Mouse (Mus musculus): Measurements from ENCODE around the gene Ulk4. TPM values are rescaled to one million over a fixed set of nuclear protein-coding genes. Genes with fewer than 3 reads are reported as not detected.
A peak's percentile ranks its signal among the peaks of the same experiment; 100 is the strongest.

Gene Ulk4
- total RNA-seq, 2 experiments from 2014 or later: 9.5 to 9.9 TPM

- TF ChIP-seq CTCF (conservative IDR thresholded peaks at IDR 0.05): no peak
- no peak for DNase-seq (ENCODE audit: low spot score in 2 of 2)
- no peak overlapping the region; the same call in 1 of the 2 replicates for H3K27ac ChIP-seq
Measured at GRCm38 (mm10) chr9:120964224-120964623, 312.8 kb downstream of the Ulk4 start.

DNA sequence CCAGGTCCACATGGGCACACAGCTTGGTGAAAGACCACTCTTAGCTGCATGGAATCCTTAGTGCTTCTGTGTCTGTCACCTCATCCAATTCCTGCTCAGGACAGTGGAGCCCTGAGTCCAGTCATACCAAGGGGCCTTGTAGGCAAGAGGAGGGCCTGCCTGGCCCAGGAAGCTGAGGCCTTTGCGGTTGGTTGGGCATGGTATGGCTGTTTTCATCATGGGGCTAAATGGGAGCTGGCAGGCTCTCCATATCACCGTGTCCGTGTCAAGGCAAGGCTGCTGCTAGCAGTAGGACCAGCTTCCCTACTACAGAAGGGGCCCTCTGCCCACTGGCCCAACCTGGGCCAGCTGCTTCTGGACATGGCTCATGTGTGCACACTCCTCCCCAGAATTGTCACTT lies 313.3 kb downstream of the Ulk4 start:
- no peak overlapping the region; the same call in 1 of the 2 replicates for H3K27ac ChIP-seq
- no peak for DNase-seq (ENCODE audit: low spot score in 2 of 2)
- H3K4me3 ChIP-seq: no peak overlapping the region
- TF ChIP-seq CTCF (conservative IDR thresholded peaks at IDR 0.05): no peak

More at GRCm38 (mm10) chr9:120964224-120964623, 312.8 kb downstream of the Ulk4 start:
- no peak overlapping the region for H3K4me3 ChIP-seq

DNA sequence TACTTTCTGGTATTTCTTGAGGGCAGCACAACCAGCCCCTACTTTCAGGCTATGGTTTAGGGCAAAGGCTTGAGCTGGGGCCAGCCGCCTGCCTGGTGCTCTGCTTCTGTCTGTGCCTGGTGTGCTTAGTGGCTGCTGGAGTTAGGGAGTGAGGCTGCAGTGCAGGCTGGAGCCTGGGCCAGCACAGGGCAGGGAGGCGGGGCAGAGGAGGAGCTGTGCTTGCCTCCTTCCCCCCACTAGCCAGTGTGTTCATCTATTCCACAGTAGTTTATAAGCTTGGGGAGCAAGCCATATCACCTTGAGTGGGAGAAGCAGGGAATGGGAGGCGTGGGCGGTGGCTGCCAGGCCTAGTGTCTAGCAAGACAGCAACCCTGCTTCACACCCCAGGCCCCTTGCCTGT lies 313.9 kb downstream of the Ulk4 start:
- peak overlapping the region; percentile 59; the same call in 1 of the 2 replicates for H3K27ac ChIP-seq
- no peak for DNase-seq (ENCODE audit: low spot score in 2 of 2)
- no peak for TF ChIP-seq CTCF (conservative IDR thresholded peaks at IDR 0.05)
- no peak overlapping the region for H3K4me3 ChIP-seq

DNA sequence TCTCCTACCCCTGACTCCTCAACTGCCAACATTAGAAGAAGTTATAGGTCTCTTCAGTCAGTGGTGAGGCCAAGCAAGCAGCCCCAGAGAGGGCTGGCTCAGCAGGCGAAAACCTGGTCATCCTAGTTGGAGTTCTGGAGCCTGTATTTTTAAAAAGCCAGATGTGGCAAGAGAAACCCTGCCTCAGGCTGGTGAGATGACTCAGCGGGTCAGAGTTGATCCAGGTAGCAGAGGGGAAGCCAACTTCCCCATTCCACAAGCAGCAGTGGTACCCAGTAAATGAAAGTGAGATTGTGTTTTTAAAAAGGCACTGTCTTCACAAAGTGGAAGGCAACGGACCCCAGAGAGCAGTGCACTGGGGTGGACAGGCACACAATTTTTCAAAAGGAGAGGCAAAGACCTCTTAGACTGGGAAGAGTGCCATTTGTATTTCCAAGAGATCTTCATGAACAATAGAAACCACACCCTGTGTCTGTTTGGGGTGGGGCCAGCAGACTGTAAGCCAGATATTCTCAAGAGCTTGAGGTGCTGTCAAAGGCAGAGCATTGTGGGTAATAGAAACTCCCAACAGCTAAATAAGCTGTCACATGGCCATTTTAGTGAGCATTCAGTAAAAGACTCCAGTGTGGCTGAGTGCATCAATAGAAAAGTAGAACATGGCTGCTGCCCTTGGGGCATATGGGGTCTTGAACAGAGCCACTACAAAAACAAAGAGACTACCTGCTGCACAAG lies 314.9 kb downstream of the Ulk4 start:
- DNase-seq (ENCODE audit: low spot score in 2 of 2): no peak
- H3K4me3 ChIP-seq: no peak overlapping the region
- TF ChIP-seq CTCF (conservative IDR thresholded peaks at IDR 0.05): no peak
- peak overlapping the region; percentile 59 for H3K27ac ChIP-seq

- Histone ChIP-seq H3K27ac (peak overlapping the region; percentile 59), H3K4me3 (no peak overlapping the region)
- TF ChIP-seq CTCF (conservative IDR thresholded peaks at IDR 0.05): no peak
- DNase-seq (ENCODE audit: low spot score in 2 of 2): no peak
Measured at GRCm38 (mm10) chr9:120961466-120961865, 315.5 kb downstream of the Ulk4 start.

- Histone ChIP-seq H3K27ac (peak overlapping the region; percentile 59; the same call in 1 of the 2 replicates), H3K4me3 (no peak overlapping the region)
- no peak for TF ChIP-seq CTCF (conservative IDR thresholded peaks at IDR 0.05)
- no peak for DNase-seq (ENCODE audit: low spot score in 2 of 2)
Measured at GRCm38 (mm10) chr9:120960611-120961010, 316.4 kb downstream of the Ulk4 start.

GRCm38 (mm10) chr9:120959225-120959624 lies 317.8 kb downstream of the Ulk4 start:
- DNase-seq (ENCODE audit: low spot score in 2 of 2): no peak
- TF ChIP-seq CTCF (conservative IDR thresholded peaks at IDR 0.05): no peak
- no peak overlapping the region for H3K4me3 ChIP-seq
- peak overlapping the region; percentile 37; the same call in 1 of the 2 replicates for H3K27ac ChIP-seq

- no peak for DNase-seq (ENCODE audit: low spot score in 2 of 2)
- Histone ChIP-seq H3K27ac (peak overlapping the region; percentile 37), H3K4me3 (no peak overlapping the region)
- no peak for TF ChIP-seq CTCF (conservative IDR thresholded peaks at IDR 0.05)
Measured at GRCm38 (mm10) chr9:120958560-120958959, 318.4 kb downstream of the Ulk4 start.

GRCm38 (mm10) chr9:120958051-120958450 lies 318.9 kb downstream of the Ulk4 start:
- Histone ChIP-seq H3K27ac (peak overlapping the region; percentile 37), H3K4me3 (no peak overlapping the region)
- TF ChIP-seq CTCF (conservative IDR thresholded peaks at IDR 0.05): no peak
- DNase-seq (ENCODE audit: low spot score in 2 of 2): no peak

- DNase-seq (ENCODE audit: low spot score in 2 of 2): no peak
- Histone ChIP-seq H3K4me3 (no peak overlapping the region), H3K27ac (no peak overlapping the region)
- TF ChIP-seq CTCF (conservative IDR thresholded peaks at IDR 0.05): no peak
Measured at GRCm38 (mm10) chr9:120951947-120952346, 325.1 kb downstream of the Ulk4 start.

DNA sequence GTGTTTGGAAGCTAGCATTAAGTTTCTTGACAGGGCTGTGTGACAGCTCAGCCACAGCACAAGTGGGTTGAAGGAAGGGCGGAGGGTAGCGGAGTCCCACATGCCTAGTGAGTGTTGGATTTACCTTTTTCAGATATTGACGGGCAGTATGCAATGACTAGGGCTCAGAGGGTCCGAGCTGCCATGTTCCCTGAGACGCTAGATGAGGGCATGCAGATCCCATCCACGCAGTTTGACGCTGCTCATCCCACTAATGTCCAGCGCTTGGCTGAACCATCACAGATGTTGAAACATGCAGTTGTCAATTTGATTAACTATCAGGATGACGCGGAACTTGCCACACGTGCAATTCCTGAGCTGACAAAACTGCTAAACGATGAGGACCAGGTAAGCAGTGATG lies 326.2 kb downstream of the Ulk4 start:
- no peak overlapping the region for H3K4me3 ChIP-seq
- TF ChIP-seq CTCF (conservative IDR thresholded peaks at IDR 0.05): no peak
- no peak overlapping the region for H3K27ac ChIP-seq
- no peak for DNase-seq (ENCODE audit: low spot score in 2 of 2)

GRCm38 (mm10) chr9:120948832-120949231 lies 328.2 kb downstream of the Ulk4 start:
- Histone ChIP-seq H3K4me3 (no peak overlapping the region), H3K27ac (no peak overlapping the region)
- DNase-seq (ENCODE audit: low spot score in 2 of 2): no peak
- TF ChIP-seq CTCF (conservative IDR thresholded peaks at IDR 0.05): no peak

- DNase-seq (ENCODE audit: low spot score in 2 of 2): no peak
- TF ChIP-seq CTCF (conservative IDR thresholded peaks at IDR 0.05): no peak
- Histone ChIP-seq H3K4me3 (no peak overlapping the region), H3K27ac (no peak overlapping the region)
Measured at GRCm38 (mm10) chr9:120946131-120946530, 330.9 kb downstream of the Ulk4 start.

DNA sequence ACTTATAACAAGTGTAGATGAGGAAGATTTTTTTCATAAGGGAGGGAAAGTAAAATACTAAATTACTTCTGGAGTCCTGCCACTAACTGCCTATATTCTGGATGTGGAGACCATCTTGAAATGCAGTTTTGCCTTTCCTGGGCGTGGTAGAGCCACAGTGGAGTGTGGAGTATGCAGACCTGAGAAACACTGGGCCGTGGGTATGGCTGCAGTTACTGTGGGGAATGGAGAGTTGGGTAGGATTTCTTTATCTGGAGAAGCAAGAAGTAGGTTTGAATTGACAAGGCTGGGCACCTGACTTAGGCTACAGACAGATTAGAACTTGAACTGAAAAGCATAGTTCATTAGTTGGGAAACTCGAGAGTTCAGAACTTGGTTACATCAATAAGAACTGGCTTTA lies 332.8 kb downstream of the Ulk4 start:
- no peak for DNase-seq (ENCODE audit: low spot score in 2 of 2)
- Histone ChIP-seq H3K27ac (no peak overlapping the region), H3K4me3 (no peak overlapping the region)
- TF ChIP-seq CTCF (conservative IDR thresholded peaks at IDR 0.05): no peak

Data from layer of hippocampus, adult 2 months (tissue).